Mouse (Mus musculus): ENCODE measurements around the gene Ptk6.

GRCm38 (mm10) chr2:181189321-181189720 is 13.3 kb downstream of the Ptk6 start:
- TF ChIP-seq CTCF (IDR thresholded peaks at IDR 0.05; ENCODE audit: control insufficient read depth, insufficient read depth, insufficient replicate concordance, low read depth, low read length) (no peak), POLR2A (IDR thresholded peaks at IDR 0.05; ENCODE audit: control insufficient read depth, low read depth, low read length) (no peak)

Data from testis, adult 2 months (tissue).